Mouse (Mus musculus) right cerebral cortex, adult 2 months (tissue): ENCODE results near the gene Pla2g4c.
"Not testable (repeated sequence)": the region's sequence is repeated elsewhere in the genome, so short reads cannot be mapped to it uniquely, and the experiment has no call there.

ENCODE experiments used
- DNase-seq, 2 experiments: peaks; one replicate each; pipeline ENCODE4 v3.0.0; 2021 to 2022; ENCODE audit warnings: low spot score in 2 of 2

The Pla2g4c gene

GRCm38 (mm10) chr7:13324316-13324715 lies at the start of gene Pla2g4c:
TSS of gene Pla2g4c (plus strand) at chr7:13324655.
- no peak for DNase-seq

- no peak for DNase-seq
Measured at GRCm38 (mm10) chr7:13277081-13277480, 47.4 kb upstream of the Pla2g4c start, which contains the start of gene Lig1. TSS of gene Lig1 (plus strand) at chr7:13277283.

GRCm38 (mm10) chr7:13277833-13278232 lies 46.6 kb upstream of the Pla2g4c start:
- DNase-seq = no peak

GRCm38 (mm10) chr7:13278308-13278891 lies 46.1 kb upstream of the Pla2g4c start, which contains the start of gene Zswim9:
TSS of gene Zswim9 (minus strand) at chr7:13278721.
- peak; percentile 93 to 95 for DNase-seq

GRCm38 (mm10) chr7:13278957-13279356 lies 45.5 kb upstream of the Pla2g4c start:
- DNase-seq = not testable (repeated sequence)

- DNase-seq = peak; percentile 17 to 32
Measured at GRCm38 (mm10) chr7:13288621-13289020, 35.8 kb upstream of the Pla2g4c start.

GRCm38 (mm10) chr7:13290041-13290675 lies 34.3 kb upstream of the Pla2g4c start:
- DNase-seq = no peak

GRCm38 (mm10) chr7:13291370-13291769 lies 33.1 kb upstream of the Pla2g4c start:
- no peak for DNase-seq

GRCm38 (mm10) chr7:13293878-13294855 lies 30.3 kb upstream of the Pla2g4c start:
- no peak for DNase-seq

GRCm38 (mm10) chr7:13295256-13295655 lies 29.2 kb upstream of the Pla2g4c start:
- DNase-seq = no peak

- no peak for DNase-seq
Measured at GRCm38 (mm10) chr7:13297636-13298035, 26.8 kb upstream of the Pla2g4c start.

GRCm38 (mm10) chr7:13298821-13299220 lies 25.6 kb upstream of the Pla2g4c start:
- no peak for DNase-seq

GRCm38 (mm10) chr7:13301643-13302042 lies 22.8 kb upstream of the Pla2g4c start:
- no peak for DNase-seq

- no peak for DNase-seq
Measured at GRCm38 (mm10) chr7:13302780-13303179, 21.7 kb upstream of the Pla2g4c start.

GRCm38 (mm10) chr7:13303372-13303771 lies 21.1 kb upstream of the Pla2g4c start:
- no peak for DNase-seq

- DNase-seq = no peak
Measured at GRCm38 (mm10) chr7:13309407-13309806, 15.0 kb upstream of the Pla2g4c start.

- DNase-seq = no peak
Measured at GRCm38 (mm10) chr7:13310493-13311199, 13.8 kb upstream of the Pla2g4c start.

GRCm38 (mm10) chr7:13311401-13311800 lies 13.1 kb upstream of the Pla2g4c start:
- no peak for DNase-seq

- no peak for DNase-seq
Measured at GRCm38 (mm10) chr7:13314095-13314597, 10.3 kb upstream of the Pla2g4c start.

GRCm38 (mm10) chr7:13321424-13321823 lies 3.0 kb upstream of the Pla2g4c start:
- no peak for DNase-seq

- DNase-seq = no peak
Measured at GRCm38 (mm10) chr7:13330575-13330974, 6.1 kb downstream of the Pla2g4c start.
